Mouse (Mus musculus): ENCODE results near the gene Tgm4.
A peak's percentile ranks its signal among the peaks of the same experiment; 100 is the strongest.

Tgm4 gene

GRCm38 (mm10) chr9:123107186-123107585, 72.7 kb downstream of the Tgm4 start:
- no peak for DNase-seq (ENCODE audit: low spot score)

GRCm38 (mm10) chr9:123109188-123109587, 74.7 kb downstream of the Tgm4 start:
- no peak for DNase-seq (ENCODE audit: low spot score)

- DNase-seq (ENCODE audit: low spot score) = no peak
These were observed 77.3 kb downstream of the Tgm4 start for GRCm38 (mm10) chr9:123111751-123112221.

GRCm38 (mm10) chr9:123112805-123113521, 78.4 kb downstream of the Tgm4 start, which contains the start of the genes Zdhhc3 and Exosc7:
Gene Zdhhc3, minus strand, starts transcription at chr9:123113205.
Gene Exosc7, plus strand, starts transcription at chr9:123113215.
- peak; percentile 83 for DNase-seq (ENCODE audit: low spot score)

- DNase-seq (ENCODE audit: low spot score) = no peak
These were observed 79.4 kb downstream of the Tgm4 start for GRCm38 (mm10) chr9:123113931-123114330.

- DNase-seq (ENCODE audit: low spot score) = no peak
These were observed 81.0 kb downstream of the Tgm4 start for GRCm38 (mm10) chr9:123115566-123115965.

Measured in spleen, adult 12 weeks (tissue).